ENCODE assay signal across 21 mouse cellular contexts in genomic region chr10:60744543-60745290, GRCm38 (mm10). TPM values are rescaled to one million over a fixed set of nuclear protein-coding genes. Genes with fewer than 3 reads are reported as not detected.
DNase-seq lines count a peak whose midpoint lies in the region; ATAC-seq and TF ChIP-seq lines count a peak whose summit lies in the region.
"Had no signal": no experiment of that assay in that cellular context is flagged by ENCODE, and none has a peak within 500 bp of the region (broad histone marks: within the 10 kb centered on the region; RNA-seq: fewer than 3 reads in every experiment).

No protein-coding gene starts in this region.

- H3K27me3 ChIP-seq in heart, embryonic 10.5 days (ENCODE audit: insufficient read depth, poor library complexity, severe bottlenecking) = no peaks in the 10 kb centered on the region; the same call in 1 of the 2 replicates
- no peaks in the 10 kb centered on the region for H3K27me3 ChIP-seq in midbrain, postnatal 0 days (ENCODE audit: insufficient read depth, low read length)
- H3K27me3 ChIP-seq: forebrain, embryonic 13.5 days; limb, embryonic 13.5 days; midbrain, embryonic 15.5 days; neural tube, embryonic 13.5 days had no signal

- ATAC-seq in midbrain, postnatal 0 days (ENCODE audit: low FRiP score) = no peak
- ATAC-seq: forebrain, embryonic 13.5 days; hindbrain, embryonic 16.5 days; midbrain, embryonic 15.5 days had no signal

- no peak for TF ChIP-seq CTCF in bone marrow, adult 2 months (IDR thresholded peaks at IDR 0.05; ENCODE audit: control insufficient read depth, insufficient read depth, low read length)
- TF ChIP-seq CTCF in midbrain, postnatal 0 days (IDR thresholded peaks at IDR 0.05) = no peak

- no peak overlapping the region for H3K4me3 ChIP-seq in heart, embryonic 10.5 days
- H3K4me3 ChIP-seq in bone marrow, adult 2 months (replicated peaks; ENCODE audit: control insufficient read depth, low read depth, low read length) = no peak overlapping the region
- H3K4me3 ChIP-seq in macrophage (ENCODE audit: inconsistent target) = no peak overlapping the region
- H3K4me3 ChIP-seq in midbrain, postnatal 0 days (ENCODE audit: low read depth, low read length) = no peak overlapping the region
- H3K4me3 ChIP-seq: forebrain, embryonic 13.5 days; gastrocnemius, adult 2 months; heart, adult 2 months; left cerebral cortex, adult 2 months; limb, embryonic 13.5 days; midbrain, embryonic 15.5 days; neural tube, embryonic 13.5 days had no signal

- H3K79me2 ChIP-seq in macrophage (ENCODE audit: inconsistent target) = peaks cover 97% of the 10 kb centered on the region

- H3K9me3 ChIP-seq in heart, embryonic 10.5 days = no peaks in the 10 kb centered on the region
- H3K9me3 ChIP-seq in midbrain, postnatal 0 days (ENCODE audit: low read length) = no peaks in the 10 kb centered on the region
- H3K9me3 ChIP-seq: forebrain, embryonic 13.5 days; limb, embryonic 13.5 days; midbrain, embryonic 15.5 days; neural tube, embryonic 13.5 days had no signal

- 90% methylated on average over 14 of the region's 14 CpGs for WGBS in heart, embryonic 10.5 days
- WGBS in bone marrow, adult 2 months = 50% methylated on average over 14 of the region's 14 CpGs
- WGBS in macrophage (ENCODE audit: missing documents) = 32% methylated on average over 12 of the region's 14 CpGs
- 90% methylated on average over 12 of the region's 14 CpGs for WGBS in midbrain, postnatal 0 days

- 0 out of 2 replicates have a peak, but pooled peaks cover 7% of the 10 kb centered on the region for H3K36me3 ChIP-seq in heart, embryonic 10.5 days
- peaks cover 34% of the 10 kb centered on the region for H3K36me3 ChIP-seq in macrophage (ENCODE audit: inconsistent target)
- H3K36me3 ChIP-seq in midbrain, postnatal 0 days (ENCODE audit: insufficient read depth, low read length) = no peaks in the 10 kb centered on the region
- H3K36me3 ChIP-seq: midbrain, embryonic 15.5 days had no signal

- no peak overlapping the region for H3K4me2 ChIP-seq in midbrain, postnatal 0 days (ENCODE audit: low read depth, low read length, poor library complexity, severe bottlenecking)
- H3K4me2 ChIP-seq: forebrain, embryonic 13.5 days; limb, embryonic 13.5 days; midbrain, embryonic 15.5 days; neural tube, embryonic 13.5 days had no signal

- no peak for TF ChIP-seq POLR2A in bone marrow, adult 2 months (IDR thresholded peaks at IDR 0.05; ENCODE audit: borderline replicate concordance, control insufficient read depth, low read depth, low read length)

- H3K27ac ChIP-seq in heart, embryonic 10.5 days = no peak overlapping the region
- H3K27ac ChIP-seq in bone marrow, adult 2 months (ENCODE audit: control insufficient read depth, insufficient read depth, low read depth, low read length, poor library complexity) = peak overlapping the region; percentile 21; the same call in 1 of the 2 replicates
- H3K27ac ChIP-seq in macrophage = peak overlapping the region; percentile 88
- no peak overlapping the region for H3K27ac ChIP-seq in midbrain, postnatal 0 days (ENCODE audit: low read depth, low read length)
- H3K27ac ChIP-seq: forebrain, embryonic 13.5 days; gastrocnemius, adult 2 months; heart, adult 2 months; left cerebral cortex, adult 2 months; limb, embryonic 13.5 days; midbrain, embryonic 15.5 days; neural tube, embryonic 13.5 days; stomach, postnatal 0 days had no signal

- no peak overlapping the region for H3K9ac ChIP-seq in midbrain, postnatal 0 days (replicated peaks; ENCODE audit: low read length, poor library complexity, severe bottlenecking)
- H3K9ac ChIP-seq: forebrain, embryonic 13.5 days; limb, embryonic 13.5 days; midbrain, embryonic 15.5 days; neural tube, embryonic 13.5 days had no signal

- H3K4me1 ChIP-seq in heart, embryonic 10.5 days = peaks cover 13% of the 10 kb centered on the region
- H3K4me1 ChIP-seq in bone marrow, adult 2 months (ENCODE audit: control insufficient read depth, insufficient read depth, low read length) = peaks cover 8% of the 10 kb centered on the region; the same call in 1 of the 2 replicates
- H3K4me1 ChIP-seq in midbrain, postnatal 0 days (ENCODE audit: insufficient read depth, low read length) = 0 out of 2 replicates have a peak, but pooled peaks cover 3% of the 10 kb centered on the region

- DNase-seq in heart, adult 11 months = peak; percentile 95
- no peak for DNase-seq in heart, embryonic 10.5 days (ENCODE audit: low spot score)
- DNase-seq in lung, postnatal 25 days (ENCODE audit: low spot score) = peak; percentile 26
- DNase-seq in lung, postnatal 4 days = no peak
- DNase-seq in midbrain, postnatal 0 days (ENCODE audit: low spot score) = no peak
- no peak for DNase-seq in T-cell, adult 2 months (ENCODE audit: low spot score)
- DNase-seq: cerebellum, adult 2 months; embryo, embryonic 11 days; gastrocnemius, adult 2 months; retina, postnatal 1 day; thymus, postnatal 36 days had no signal

RNA-seq across cellular contexts. Expression of gene Slc29a3, which starts 7.9 kb away (rescaled TPM):
- 5.7 and 6.3 TPM in 2 replicates for polyA plus RNA-seq in heart, embryonic 10.5 days (2016; fragmentation: Nextera tagmentation; extraction: Ambion mirVana)
- 3.7 and 8.5 TPM in 2 replicates for polyA plus RNA-seq in bone marrow, adult 2 months (2011; ENCODE audit: insufficient read depth, insufficient read length, low replicate concordance, missing spikeins)
- total RNA-seq in macrophage (2018; cell fraction: chromatin; rRNA removed) = 10 to 100 TPM in 22 of 26 experiments, 1 to 10 TPM in 4; 4.8 to 91.9 (median 47.9) TPM
- total RNA-seq in macrophage (2018; cell fraction: cytosol; rRNA removed) = 100 to 1,000 TPM in 22 of 26 experiments, 10 to 100 TPM in 4; 73.7 to 177 (median 142) TPM
- 100 to 1,000 TPM in 15 of 26 experiments, 10 to 100 TPM in 11; 40.3 to 216 (median 117) TPM for total RNA-seq in macrophage (2018; cell fraction: nucleus; rRNA removed)
- 49.5 to 143 TPM (median 110 TPM) in 3 replicates for polyA plus RNA-seq in macrophage (2018)
- 7.3 and 7.8 TPM in 2 replicates for total RNA-seq in midbrain, postnatal 0 days (2014; rRNA removed)
- 6.9 and 8.5 TPM in 2 replicates for polyA plus RNA-seq in midbrain, postnatal 0 days (2015; fragmentation: Nextera tagmentation; extraction: Ambion mirVana)

RNA-seq across cellular contexts. Expression of gene Cdh23, which starts 48.4 kb away (rescaled TPM):
- polyA plus RNA-seq in heart, embryonic 10.5 days (2016; fragmentation: Nextera tagmentation; extraction: Ambion mirVana) = 0.11 and 0.53 TPM in 2 replicates
- polyA plus RNA-seq in bone marrow, adult 2 months (2011; ENCODE audit: insufficient read depth, insufficient read length, low replicate concordance, missing spikeins) = 1.0 and 1.8 TPM in 2 replicates
- 10 to 100 TPM in 2 of 26 experiments, 1 to 10 TPM in 15, under 1 TPM in 9; 0.09 to 14.8 (median 3.5) TPM for total RNA-seq in macrophage (2018; cell fraction: chromatin; rRNA removed)
- total RNA-seq in macrophage (2018; cell fraction: cytosol; rRNA removed) = 1 to 10 TPM in 11 of 26 experiments, under 1 TPM in 15; 0.04 to 2.5 (median 0.34) TPM
- 1 to 10 TPM in 16 of 26 experiments, under 1 TPM in 10; 0.10 to 7.3 (median 1.6) TPM for total RNA-seq in macrophage (2018; cell fraction: nucleus; rRNA removed)
- polyA plus RNA-seq in macrophage (2018) = 0.06 to 0.93 TPM (median 0.40 TPM) in 3 replicates
- 20.8 and 24.7 TPM in 2 replicates for total RNA-seq in midbrain, postnatal 0 days (2014; rRNA removed)
- 4.4 and 4.8 TPM in 2 replicates for polyA plus RNA-seq in midbrain, postnatal 0 days (2015; fragmentation: Nextera tagmentation; extraction: Ambion mirVana)

Comparison
In these comparisons a context has a peak if more than half of its experiments do, and no peak if none do; other contexts are left out.
1. DNase-seq: peak in heart, adult 11 months (single experiment) and lung, postnatal 25 days (single experiment); none in heart, embryonic 10.5 days (single experiment), lung, postnatal 4 days (0 of 2), midbrain, postnatal 0 days (single experiment) and T-cell, adult 2 months (single experiment).
2. H3K27ac ChIP-seq: peak in bone marrow, adult 2 months (single experiment) and macrophage (single experiment); none in heart, embryonic 10.5 days (single experiment) and midbrain, postnatal 0 days (single experiment).